Mouse (Mus musculus) hindbrain, embryonic 10.5 days (tissue): ENCODE data around the gene Olfr457. TPM values are rescaled to one million over a fixed set of nuclear protein-coding genes. Genes with fewer than 3 reads are reported as not detected.
"Not testable (repeated sequence)": the region's sequence is repeated elsewhere in the genome, so short reads cannot be mapped to it uniquely, and the experiment has no call there.

ENCODE experiments used
- DNase-seq: peaks from one replicate; pipeline ENCODE4 v3.0.0-alpha.2; 2017; ENCODE audit warnings: low spot score
- H3K27ac ChIP-seq: fragments of 300-500 bp; sonication (generic); 2 replicates; pipeline ENCODE4 v1.5.1; 2016; ENCODE audit warnings: mild to moderate bottlenecking, moderate library complexity
- H3K27me3 ChIP-seq: fragments of 300-500 bp; sonication (generic); 2 replicates; pipeline ENCODE4 v1.6.1; 2016; ENCODE audit warnings: mild to moderate bottlenecking; ENCODE audit not compliant: poor library complexity, insufficient read depth, severe bottlenecking
- H3K36me3 ChIP-seq: fragments of 300-500 bp; sonication (generic); 2 replicates; pipeline ENCODE4 v1.6.1; 2016; ENCODE audit warnings: mild to moderate bottlenecking, moderate library complexity
- H3K4me1 ChIP-seq: fragments of 300-500 bp; sonication (generic); replicated peaks from 2 replicates; pipeline ENCODE4 v1.6.1; 2016; ENCODE audit warnings: mild to moderate bottlenecking
- H3K4me3 ChIP-seq: fragments of 300-500 bp; sonication (generic); 2 replicates; pipeline ENCODE4 v1.5.1; 2016; ENCODE audit warnings: mild to moderate bottlenecking, moderate library complexity
- H3K9me3 ChIP-seq: fragments of 300-500 bp; sonication (generic); 2 replicates; pipeline ENCODE4 v1.6.1; 2016; ENCODE audit warnings: mild to moderate bottlenecking, moderate library complexity
- WGBS: fragments of 180-500 bp; shearing (Covaris S2); methylation state at CpG from one replicate; pipeline ENCODE4 v1.1.7; 2016; 5-methylcytosine and 5-hydroxymethylcytosine counted together
- polyA plus RNA-seq: library from polyadenylated mRNA; unstranded; fragments of >200 nt; fragmentation: Nextera tagmentation; extraction: Ambion mirVana; gene quantifications from 2 replicates; pipeline ENCODE4 v1.2.1, GENCODE M21; 2016

The Olfr457 gene
- not detected in 2 replicates for polyA plus RNA-seq

DNA sequence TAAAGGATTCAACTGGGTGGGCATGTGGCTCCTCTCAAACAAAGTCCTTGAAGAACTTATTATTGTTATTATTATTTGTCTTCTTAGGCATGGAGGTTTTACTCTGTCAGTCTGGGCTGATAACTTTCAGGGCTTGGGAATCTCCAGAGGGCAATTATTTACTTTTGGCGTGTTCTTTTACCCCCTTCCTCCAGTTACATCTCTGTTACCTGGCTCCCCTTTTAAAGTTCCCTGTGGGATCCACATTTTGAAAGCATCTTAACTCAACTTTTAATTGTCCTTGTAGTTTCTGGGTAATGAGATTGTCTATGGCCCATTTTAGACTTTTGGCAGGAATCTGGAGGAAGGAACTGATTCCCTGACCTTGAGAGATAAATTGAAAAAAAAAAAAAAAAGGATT, at the start of gene Olfr457:
Olfr457 (minus strand) TSS at position 101 of the 400 bp plus-strand sequence.
- Histone ChIP-seq H3K27ac (no peak within 1 kb of the TSS), H3K4me3 (no peak within 1 kb of the TSS), H3K36me3 (no peaks in the 10 kb centered on the region), H3K27me3 (no peaks in the 10 kb centered on the region), H3K4me1 (no peaks in the 10 kb centered on the region), H3K9me3 (no peaks in the 10 kb centered on the region)
- WGBS, result 72% methylated on average over 1 of the region's 1 CpGs
- no peak for DNase-seq

DNA sequence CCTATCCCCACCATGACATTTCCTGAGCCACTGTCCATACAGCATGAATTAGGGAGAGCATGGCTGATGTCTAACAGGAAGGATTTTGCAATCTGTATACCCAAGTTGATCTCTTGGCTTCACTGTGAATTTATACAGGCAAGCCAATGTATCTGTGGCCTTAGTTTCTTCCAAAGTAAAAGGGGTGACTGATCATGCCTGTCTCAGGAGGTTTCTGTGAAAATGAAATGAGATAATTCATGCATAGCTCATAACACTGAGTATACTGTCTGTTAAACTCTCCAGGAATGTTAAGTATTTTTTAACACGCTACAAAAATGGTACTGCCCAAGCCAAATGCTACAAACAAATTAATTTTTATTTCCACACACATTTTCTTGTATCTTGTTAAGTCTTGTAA, 37.3 kb upstream of the Olfr457 start:
- Histone ChIP-seq H3K9me3 (no peaks in the 10 kb centered on the region), H3K4me3 (no peak overlapping the region), H3K36me3 (no peaks in the 10 kb centered on the region), H3K27ac (no peak overlapping the region), H3K4me1 (no peaks in the 10 kb centered on the region), H3K27me3 (no peaks in the 10 kb centered on the region)
- WGBS, result 90% methylated on average over 1 of the region's 1 CpGs
- no peak for DNase-seq

DNA sequence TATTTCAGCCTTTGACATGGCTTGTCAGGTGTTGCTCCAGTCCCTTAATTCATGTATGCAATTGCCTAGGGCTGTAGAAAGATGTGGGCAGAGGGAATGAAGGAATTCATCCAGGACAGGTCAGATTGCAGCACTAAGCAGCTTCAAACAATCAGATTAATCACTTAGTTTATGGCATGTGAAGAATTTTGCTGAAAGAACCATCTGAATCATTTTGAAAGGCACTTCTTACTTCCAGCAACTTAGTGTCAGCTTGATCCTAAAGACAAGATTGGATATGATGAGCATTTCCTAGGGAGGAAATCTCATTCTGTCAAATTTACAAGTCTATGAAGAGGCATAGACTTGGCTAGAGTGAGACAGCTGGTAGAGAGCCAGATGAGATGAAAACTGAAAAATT, 33.2 kb upstream of the Olfr457 start:
- Histone ChIP-seq H3K4me3 (no peak overlapping the region), H3K36me3 (no peaks in the 10 kb centered on the region), H3K4me1 (no peaks in the 10 kb centered on the region), H3K27ac (no peak overlapping the region), H3K27me3 (no peaks in the 10 kb centered on the region), H3K9me3 (no peaks in the 10 kb centered on the region)
- DNase-seq, result no peak

DNA sequence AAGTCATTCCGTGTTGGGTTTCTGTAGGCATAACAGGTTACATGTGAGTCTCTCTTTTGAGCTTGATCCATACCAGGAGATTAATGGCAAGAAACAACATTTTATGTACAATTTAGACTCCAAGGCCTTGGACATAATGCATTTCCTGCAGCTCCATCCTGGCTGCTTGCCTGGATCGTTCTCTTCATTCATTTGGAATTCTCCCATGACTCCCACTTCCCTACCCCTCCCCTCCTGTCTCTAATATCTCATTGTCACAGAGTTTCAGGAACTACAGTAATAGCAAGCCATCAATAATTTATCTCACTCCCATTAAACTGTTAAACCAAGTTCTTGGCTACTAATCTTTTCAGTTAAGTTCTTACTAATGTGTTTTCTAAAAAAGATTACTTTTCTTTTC, 27.3 kb upstream of the Olfr457 start:
- DNase-seq, result no peak
- Histone ChIP-seq H3K27ac (no peak overlapping the region), H3K27me3 (no peaks in the 10 kb centered on the region), H3K9me3 (no peaks in the 10 kb centered on the region), H3K36me3 (no peaks in the 10 kb centered on the region), H3K4me1 (no peaks in the 10 kb centered on the region), H3K4me3 (no peak overlapping the region)
- WGBS, result 92% methylated on average over 2 of the region's 2 CpGs

DNA sequence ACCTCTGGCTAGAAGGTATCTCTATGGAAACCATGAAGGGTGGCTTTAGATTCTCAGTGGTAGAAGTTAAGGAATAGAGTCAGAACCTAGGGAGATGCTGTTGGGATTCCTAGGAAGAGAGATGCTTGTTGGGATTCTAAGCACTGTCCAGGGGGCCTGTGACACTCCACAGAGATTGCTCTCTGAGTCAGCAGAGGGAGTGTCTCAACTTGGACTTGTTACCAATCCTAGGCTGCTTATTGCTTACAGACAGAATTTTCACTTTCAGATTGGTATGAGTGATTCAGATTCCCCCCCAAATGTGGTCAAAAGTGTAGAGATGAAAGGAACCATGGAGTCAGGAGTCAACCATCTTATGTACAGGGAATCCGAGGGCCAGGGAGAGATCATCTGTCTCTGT, 13.6 kb upstream of the Olfr457 start:
- Histone ChIP-seq H3K4me1 (no peaks in the 10 kb centered on the region), H3K4me3 (no peak overlapping the region), H3K27me3 (no peaks in the 10 kb centered on the region), H3K27ac (no peak overlapping the region), H3K9me3 (no peaks in the 10 kb centered on the region), H3K36me3 (no peaks in the 10 kb centered on the region)
- WGBS, result 82% methylated on average over 1 of the region's 1 CpGs
- no peak for DNase-seq

DNA sequence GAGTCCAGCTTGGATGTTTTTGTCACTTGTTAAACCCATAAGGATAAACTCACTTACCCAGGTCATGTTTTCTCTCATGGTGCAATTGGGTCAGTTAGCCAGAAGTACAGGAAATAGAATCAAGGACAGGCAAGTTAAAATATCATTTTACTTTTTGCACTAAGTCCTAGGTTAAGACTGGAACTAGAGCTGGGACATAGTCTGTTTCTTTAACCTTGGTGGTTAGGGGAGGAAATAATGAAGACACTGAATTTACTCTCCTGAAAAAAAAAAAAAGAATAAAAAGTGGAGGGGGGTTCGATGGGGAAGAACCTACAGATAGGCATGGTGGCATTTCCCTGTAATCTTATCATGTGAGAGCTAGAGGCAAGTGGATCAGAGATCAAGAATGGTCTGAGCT, 11.0 kb upstream of the Olfr457 start, which contains the start of gene Olfr456:
Olfr456 (minus strand) TSS at position 101 of the 400 bp plus-strand sequence.
- no peak within 1 kb of the TSS for H3K4me3 ChIP-seq
- no peak within 1 kb of the TSS for H3K27ac ChIP-seq
- DNase-seq, result no peak
- H3K27me3 ChIP-seq, result no peaks in the 10 kb centered on the region
- H3K9me3 ChIP-seq, result no peaks in the 10 kb centered on the region
- H3K36me3 ChIP-seq, result no peaks in the 10 kb centered on the region
- WGBS, result 86% methylated on average over 1 of the region's 1 CpGs
- no peaks in the 10 kb centered on the region for H3K4me1 ChIP-seq

DNA sequence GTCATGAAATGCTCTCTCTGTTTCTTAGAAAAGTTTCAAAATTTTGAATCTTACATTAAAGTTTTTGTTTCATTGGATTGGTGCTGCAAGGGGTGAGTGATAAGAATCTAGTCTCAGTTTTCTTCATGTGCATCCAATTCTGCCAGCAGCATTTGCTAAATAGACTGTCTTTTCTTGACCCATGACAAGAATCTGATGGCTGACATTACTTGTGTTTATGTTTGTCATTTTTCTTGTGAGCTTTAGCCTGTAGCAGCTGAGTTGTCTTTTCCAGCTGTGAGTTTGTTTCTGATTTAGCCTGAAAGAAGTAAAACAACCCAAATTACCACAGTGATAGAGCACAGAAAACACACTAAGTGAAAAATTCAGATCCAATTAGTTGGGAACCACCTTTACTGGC, 8.5 kb upstream of the Olfr457 start:
- no peak for DNase-seq
- no peaks in the 10 kb centered on the region for H3K36me3 ChIP-seq
- H3K27me3 ChIP-seq, result no peaks in the 10 kb centered on the region
- no peaks in the 10 kb centered on the region for H3K4me1 ChIP-seq
- no peaks in the 10 kb centered on the region for H3K9me3 ChIP-seq
- no peak overlapping the region for H3K27ac ChIP-seq
- no peak overlapping the region for H3K4me3 ChIP-seq

DNA sequence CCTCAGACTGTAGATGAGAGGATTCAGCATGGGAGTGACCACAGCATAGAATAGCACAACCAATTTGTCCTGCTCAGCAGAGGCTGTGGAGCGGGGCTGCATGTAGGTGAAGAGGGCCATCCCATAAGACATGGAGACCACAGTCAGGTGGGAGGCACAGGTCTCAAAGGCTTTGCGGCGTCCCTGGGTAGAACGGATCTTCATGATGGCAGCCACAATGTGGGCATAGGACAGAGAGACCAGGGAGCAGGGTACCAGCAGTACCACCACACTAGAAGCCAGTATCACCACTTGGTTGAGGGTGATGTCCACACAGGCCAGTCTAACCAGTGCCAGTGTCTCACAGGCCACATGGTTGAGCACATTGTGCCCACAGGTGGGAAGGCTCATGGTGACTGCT, 4.8 kb downstream of the Olfr457 start:
- H3K27ac ChIP-seq, H3K4me1 ChIP-seq, H3K9me3 ChIP-seq, H3K27me3 ChIP-seq, H3K36me3 ChIP-seq, H3K4me3 ChIP-seq, DNase-seq: not testable (repeated sequence)
- WGBS, result 95% methylated on average over 4 of the region's 4 CpGs

DNA sequence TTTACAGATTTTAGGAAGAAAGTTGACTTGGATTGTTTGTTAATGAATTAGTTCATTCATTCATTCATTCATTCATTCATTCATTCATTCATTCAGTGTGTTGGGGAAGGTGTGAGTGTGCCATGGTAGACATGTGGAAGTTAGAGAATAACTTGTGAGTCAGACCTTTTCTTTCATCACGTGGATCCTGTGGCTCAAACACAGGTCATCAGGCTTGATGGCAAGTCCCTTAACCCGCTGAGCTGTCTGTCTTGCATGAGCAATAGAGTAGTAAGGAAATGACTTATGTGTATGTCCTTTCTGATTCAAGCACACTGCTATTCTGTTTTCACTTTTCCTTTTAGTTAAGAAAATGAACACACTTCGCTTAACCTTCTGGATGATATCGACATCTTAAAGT, 5.6 kb downstream of the Olfr457 start:
- DNase-seq, result no peak
- no peaks in the 10 kb centered on the region for H3K27me3 ChIP-seq
- no peak overlapping the region for H3K4me3 ChIP-seq
- WGBS, result 93% methylated on average over 4 of the region's 4 CpGs
- no peaks in the 10 kb centered on the region for H3K36me3 ChIP-seq
- H3K9me3 ChIP-seq, result no peaks in the 10 kb centered on the region
- no peaks in the 10 kb centered on the region for H3K4me1 ChIP-seq
- H3K27ac ChIP-seq, result no peak overlapping the region

DNA sequence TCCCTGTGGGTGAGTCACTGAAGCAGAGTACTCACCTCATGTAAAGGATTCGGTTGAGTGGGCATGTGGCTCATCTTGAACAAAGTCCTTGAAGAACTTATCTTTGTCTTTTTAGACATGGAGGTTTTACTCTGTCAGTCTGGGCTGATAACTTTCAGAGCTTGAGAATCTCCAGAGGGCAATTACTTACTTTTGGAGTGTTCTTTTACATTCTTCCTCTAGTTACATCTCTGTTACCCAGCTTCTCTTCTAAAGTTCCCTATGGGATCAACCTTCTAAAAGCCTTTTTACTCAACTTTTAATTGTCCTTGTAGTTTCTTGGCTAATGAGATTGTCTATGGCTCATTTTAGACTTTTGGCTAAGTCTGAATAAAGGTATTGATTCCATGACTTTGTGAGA, 11.0 kb downstream of the Olfr457 start, which contains the start of gene Olfr458:
Olfr458 (minus strand) TSS at position 101 of the 400 bp plus-strand sequence.
- Histone ChIP-seq H3K27ac (no peak within 1 kb of the TSS), H3K4me1 (no peaks in the 10 kb centered on the region), H3K4me3 (no peak within 1 kb of the TSS), H3K27me3 (no peaks in the 10 kb centered on the region), H3K9me3 (no peaks in the 10 kb centered on the region), H3K36me3 (no peaks in the 10 kb centered on the region)
- no peak for DNase-seq
- 88% methylated on average over 1 of the region's 1 CpGs for WGBS

DNA sequence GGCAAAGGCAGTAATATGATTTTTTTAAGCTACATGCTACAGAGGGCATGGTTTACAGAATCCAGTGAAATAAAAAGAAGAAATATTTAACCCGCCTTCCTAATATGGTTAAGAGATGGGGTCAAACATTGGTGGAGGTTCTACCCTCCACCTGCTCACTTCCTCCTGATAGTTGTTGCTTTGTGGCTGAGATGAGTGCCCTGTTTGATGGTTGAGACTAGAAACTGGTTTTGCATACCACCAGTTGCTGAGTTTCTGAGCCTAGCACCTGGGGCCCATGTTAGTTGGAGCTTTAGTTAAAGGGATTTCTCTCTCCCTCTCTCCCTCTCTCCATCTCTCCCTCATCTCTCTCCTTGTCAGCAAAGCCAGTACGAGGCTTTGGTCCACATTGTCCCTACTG, 28.8 kb downstream of the Olfr457 start:
- H3K27ac ChIP-seq, result no peak overlapping the region
- H3K9me3 ChIP-seq, result no peaks in the 10 kb centered on the region
- 81% methylated on average over 2 of the region's 2 CpGs for WGBS
- no peaks in the 10 kb centered on the region for H3K36me3 ChIP-seq
- DNase-seq, result no peak
- H3K4me1 ChIP-seq, result no peaks in the 10 kb centered on the region
- no peak overlapping the region for H3K4me3 ChIP-seq
- H3K27me3 ChIP-seq, result no peaks in the 10 kb centered on the region

DNA sequence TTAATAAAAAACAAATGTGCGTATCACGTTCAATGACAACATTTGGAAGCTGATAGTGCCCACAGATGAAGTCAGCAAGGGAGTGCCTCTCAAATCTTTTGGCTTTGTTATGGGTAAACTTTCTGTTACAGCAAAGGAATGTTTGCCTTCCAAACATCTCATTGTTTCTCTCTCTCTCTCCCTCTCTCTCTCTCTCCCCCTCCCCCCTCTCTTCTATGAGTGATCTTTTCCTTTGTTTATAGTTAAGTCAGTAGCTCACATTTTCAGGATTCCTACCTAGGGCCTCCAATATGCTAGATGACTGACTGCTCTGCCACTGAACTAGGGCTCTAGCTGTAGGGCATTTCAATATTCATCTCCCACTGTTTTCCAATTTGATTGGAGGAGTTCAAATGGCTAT, 31.6 kb downstream of the Olfr457 start:
- H3K9me3 ChIP-seq, result no peaks in the 10 kb centered on the region

DNA sequence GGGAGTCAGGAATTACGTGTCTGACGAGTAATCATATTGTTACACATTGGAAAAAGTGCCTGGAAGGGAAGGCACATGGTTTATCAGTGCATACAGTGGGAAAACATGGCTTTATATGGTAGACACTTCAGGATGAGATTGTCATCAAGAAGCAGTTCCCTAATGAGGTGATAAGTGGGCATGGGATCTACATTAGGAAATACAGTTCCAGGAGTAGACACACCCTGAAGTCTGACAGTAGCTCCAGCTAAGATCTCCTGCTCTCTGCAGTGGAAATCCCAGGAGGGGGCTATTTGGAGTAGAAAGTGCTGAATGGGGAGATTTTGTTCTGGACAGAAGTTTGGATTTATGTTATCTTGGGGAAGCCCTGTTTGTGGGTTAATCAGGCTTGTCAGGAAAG, 34.7 kb downstream of the Olfr457 start:
- Histone ChIP-seq H3K27ac (no peak overlapping the region), H3K9me3 (no peaks in the 10 kb centered on the region), H3K4me3 (no peak overlapping the region), H3K27me3 (no peaks in the 10 kb centered on the region), H3K36me3 (no peaks in the 10 kb centered on the region), H3K4me1 (no peaks in the 10 kb centered on the region)
- WGBS, result 73% methylated on average over 2 of the region's 2 CpGs
- DNase-seq, result no peak

More for the DNA sequence above, 31.6 kb downstream of the Olfr457 start:
- H3K27ac ChIP-seq, result no peak overlapping the region
- no peak for DNase-seq
- no peak overlapping the region for H3K4me3 ChIP-seq
- H3K27me3 ChIP-seq, result no peaks in the 10 kb centered on the region
- no peaks in the 10 kb centered on the region for H3K4me1 ChIP-seq
- H3K36me3 ChIP-seq, result no peaks in the 10 kb centered on the region
- 68% methylated on average over 2 of the region's 2 CpGs for WGBS

DNA sequence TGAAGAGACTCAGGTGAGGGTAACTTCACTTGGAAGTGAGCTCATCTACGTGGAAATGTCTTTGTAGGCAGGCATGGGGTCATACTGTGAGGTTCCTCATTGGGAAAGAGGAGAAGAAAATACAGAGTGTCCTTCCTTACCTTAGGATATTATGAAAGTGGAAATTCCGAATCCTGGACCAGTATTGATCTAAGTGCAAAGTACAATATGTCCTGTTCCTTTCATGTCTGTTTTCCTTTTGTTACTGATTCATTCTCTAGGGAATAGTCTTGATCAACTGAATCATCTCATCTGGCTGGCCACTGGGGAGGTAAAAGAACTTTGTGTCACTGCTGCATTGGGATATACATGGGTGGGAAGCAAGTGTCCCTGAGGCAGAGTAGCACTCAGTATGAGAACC, 40.6 kb downstream of the Olfr457 start:
- Histone ChIP-seq H3K27me3 (no peaks in the 10 kb centered on the region), H3K27ac (no peak overlapping the region), H3K4me1 (no peaks in the 10 kb centered on the region), H3K9me3 (no peaks in the 10 kb centered on the region), H3K36me3 (no peaks in the 10 kb centered on the region), H3K4me3 (no peak overlapping the region)
- no peak for DNase-seq
- 75% methylated on average over 2 of the region's 2 CpGs for WGBS
